Mouse (Mus musculus) induced T-regulatory cell, adult 2 months (primary cell): ENCODE measurements at regions not wholly inside any gene's neighbourhood (a gene's known extent, or its start where the extent isn't known, plus 50 kb on each side); places are given as distances from the start of the nearest gene placed in this dataset.

Experiments used
- DNase-seq: peaks from one replicate; pipeline ENCODE4 v3.0.0-alpha.2; 2012; ENCODE audit warnings: low read depth

DNA sequence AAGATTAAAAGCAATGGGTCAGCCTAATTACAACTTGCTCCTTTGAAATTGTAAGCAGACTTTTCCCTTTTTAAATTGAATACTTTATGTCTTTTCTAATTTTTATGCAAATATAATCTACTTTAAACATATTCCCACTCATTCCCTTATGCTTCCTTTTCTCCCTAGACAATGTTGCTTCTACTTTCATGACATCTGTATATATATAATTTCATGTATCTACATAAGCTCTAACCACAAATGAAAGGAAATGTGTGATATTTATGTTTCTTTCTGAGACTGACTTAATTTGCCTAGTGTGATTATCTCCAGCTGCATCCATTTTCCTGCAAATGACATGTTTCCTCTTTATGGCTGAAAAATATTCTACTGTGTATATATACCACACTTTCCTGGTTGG lies 77.9 kb upstream of the Nampt start:
- no peak for DNase-seq

DNA sequence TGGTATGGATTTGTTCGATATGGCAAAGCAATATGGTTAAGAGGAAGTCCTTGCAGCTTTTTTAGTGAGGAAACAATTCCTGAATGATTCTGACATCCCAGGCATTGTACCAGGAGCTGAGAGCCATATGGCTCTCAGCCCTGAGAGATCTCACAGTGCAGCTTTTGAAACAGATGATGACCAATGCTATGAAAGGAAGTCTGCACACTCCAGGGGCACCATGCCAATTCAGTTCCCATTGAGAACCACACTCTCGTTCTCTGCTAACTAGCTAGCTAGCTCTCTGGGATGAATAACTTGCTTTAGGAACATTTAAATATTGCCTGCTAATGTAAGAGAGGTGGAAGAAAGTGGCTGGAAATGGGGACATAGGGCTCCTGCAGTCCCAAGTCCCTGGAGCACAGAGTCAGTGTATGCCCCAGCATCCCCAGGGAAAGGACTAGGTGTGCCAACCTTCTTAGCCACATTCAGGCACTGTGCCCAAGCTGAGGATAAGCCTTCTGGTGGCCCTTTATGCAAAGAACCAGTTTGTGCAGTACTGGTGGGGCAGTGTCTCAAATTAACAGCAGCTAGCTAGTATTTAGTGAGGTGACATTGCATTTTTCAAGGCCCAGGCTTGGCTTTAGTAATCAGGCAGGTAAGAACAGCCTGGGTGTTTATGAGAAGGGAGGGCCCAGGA lies 61.8 kb upstream of the Nampt start:
- no peak for DNase-seq

DNA sequence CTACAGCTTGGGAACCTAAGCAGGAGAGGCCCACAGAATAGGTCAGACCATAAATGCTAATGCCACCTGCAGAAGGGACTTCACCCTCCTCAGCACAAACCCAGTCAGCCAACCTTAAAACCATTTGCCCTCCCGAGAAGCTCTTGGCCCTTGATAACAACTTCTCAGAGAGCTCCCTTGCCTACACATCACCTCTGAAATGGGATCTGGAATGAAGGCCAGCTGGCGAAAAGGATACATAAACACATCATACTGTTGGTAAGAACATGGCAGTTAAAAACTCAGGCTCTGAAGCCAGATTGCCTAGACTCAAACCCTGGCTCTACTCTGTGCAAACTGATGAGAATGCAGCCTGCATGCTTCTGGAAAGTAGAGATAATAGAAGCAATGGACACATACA lies 61.2 kb upstream of the Nampt start:
- no peak for DNase-seq

DNA sequence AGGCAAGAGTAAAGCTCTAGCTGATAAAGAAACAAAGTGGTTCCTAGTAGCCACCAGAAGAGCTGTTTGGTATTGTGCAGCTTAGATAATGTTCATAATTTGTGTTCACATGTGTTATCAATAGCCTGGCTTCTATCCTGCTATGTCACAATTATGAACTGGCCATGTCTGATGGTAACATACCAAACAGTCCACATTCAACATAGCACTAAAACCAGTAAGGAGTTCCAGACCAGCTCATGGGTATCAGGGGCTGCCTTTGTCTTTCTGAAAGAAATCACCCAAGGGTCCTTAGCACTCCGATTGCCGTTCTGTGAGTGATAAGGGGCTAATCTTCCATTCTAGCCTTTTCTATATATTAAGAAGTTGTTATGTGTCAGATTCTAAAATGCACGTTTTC lies 58.7 kb upstream of the Nampt start:
- DNase-seq: no peak

DNA sequence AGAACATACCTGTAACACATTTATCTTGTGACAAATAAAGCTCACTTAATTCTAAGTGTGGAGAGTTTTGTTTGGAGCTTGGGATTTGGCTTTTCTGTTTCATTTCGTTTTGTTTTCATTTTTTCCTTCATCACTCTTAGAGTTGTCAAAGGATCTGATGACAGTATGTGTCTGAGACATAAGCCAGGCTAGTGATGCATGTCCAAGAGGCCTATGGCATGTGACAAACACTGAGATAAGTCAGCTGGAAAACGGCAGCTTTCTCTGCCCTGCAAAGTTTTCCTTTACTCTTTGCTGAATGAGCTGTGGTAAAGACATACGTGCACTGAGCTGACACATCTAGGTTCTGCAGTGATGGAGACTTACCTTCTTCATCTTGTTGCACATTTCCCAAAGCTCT lies 58.3 kb upstream of the Nampt start:
- no peak for DNase-seq

DNA sequence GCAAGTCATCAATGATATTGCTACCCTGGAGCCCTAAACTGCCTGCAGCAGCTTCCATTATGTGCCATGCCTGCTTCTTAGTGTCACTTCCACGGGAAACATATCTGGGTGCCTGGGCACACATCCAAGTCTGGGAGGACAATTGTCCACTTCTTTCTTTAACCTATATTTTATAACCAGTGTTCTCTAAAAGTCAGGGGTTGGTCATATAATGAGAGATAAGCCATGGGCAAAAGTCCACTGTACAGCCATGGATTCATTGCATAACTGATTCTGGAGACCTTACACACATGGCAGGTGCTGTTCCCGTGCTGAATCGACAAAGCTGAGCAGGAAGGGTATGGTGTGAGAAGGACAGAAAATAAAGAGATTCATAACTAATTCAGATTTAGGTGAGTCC lies 55.1 kb upstream of the Nampt start:
- no peak for DNase-seq

DNA sequence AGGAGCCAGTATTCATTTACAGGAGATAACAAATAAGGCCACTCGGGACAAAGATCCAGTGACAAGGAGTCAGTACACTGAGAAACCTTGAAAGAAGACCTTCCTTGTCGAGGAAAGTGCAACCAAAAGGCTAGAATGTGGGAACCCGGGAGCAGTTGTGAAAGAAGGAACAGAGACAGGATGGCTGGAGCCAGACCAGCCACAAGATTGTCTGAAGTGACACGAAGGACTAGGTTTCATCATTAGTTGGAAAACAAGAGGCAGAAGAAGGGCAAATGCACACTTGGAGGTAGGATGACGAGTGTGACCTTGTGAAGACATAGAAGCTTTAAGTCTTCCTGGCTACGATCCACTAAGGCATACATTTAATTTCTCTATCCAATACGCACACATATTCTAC lies 54.6 kb upstream of the Nampt start:
- no peak for DNase-seq

DNA sequence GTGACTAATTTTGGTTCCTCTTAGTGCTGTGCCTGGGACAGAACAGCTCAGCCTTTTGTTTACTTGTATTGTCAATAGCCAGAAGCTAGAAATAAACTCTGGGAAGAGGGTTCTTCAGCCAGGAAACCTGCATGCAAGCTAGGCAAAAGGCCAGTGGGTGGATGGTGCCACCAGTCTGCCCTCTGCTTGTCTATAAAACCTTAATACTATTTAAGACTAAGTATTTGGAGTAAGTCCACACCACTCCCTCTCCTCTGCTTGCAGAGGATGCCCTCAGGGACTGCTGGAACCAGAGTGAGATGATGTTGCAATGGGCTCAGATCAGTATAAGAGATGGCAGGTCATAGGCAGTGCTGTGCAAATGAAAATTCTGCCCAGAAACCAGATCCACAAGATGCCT lies 53.5 kb upstream of the Nampt start:
- DNase-seq: no peak

DNA sequence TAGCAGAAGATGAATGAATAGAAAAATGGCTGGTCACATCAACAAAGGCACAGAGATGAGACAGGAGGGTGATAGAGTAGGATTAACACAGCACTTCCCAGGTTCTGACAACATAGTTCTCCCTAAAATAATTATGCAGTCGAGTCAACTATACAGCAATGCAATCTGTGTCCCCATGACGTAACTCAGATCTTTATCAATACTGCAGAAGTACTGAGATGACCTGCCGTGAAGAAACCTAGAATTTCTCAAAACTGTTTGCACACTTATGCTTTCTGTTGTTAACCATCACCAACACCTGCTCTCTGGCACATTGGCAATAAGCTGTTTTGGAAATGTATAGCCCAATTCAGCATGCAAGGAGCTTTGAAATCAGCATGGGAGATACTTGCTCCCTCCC lies 52.8 kb upstream of the Nampt start:
- peak; percentile 56 for DNase-seq

DNA sequence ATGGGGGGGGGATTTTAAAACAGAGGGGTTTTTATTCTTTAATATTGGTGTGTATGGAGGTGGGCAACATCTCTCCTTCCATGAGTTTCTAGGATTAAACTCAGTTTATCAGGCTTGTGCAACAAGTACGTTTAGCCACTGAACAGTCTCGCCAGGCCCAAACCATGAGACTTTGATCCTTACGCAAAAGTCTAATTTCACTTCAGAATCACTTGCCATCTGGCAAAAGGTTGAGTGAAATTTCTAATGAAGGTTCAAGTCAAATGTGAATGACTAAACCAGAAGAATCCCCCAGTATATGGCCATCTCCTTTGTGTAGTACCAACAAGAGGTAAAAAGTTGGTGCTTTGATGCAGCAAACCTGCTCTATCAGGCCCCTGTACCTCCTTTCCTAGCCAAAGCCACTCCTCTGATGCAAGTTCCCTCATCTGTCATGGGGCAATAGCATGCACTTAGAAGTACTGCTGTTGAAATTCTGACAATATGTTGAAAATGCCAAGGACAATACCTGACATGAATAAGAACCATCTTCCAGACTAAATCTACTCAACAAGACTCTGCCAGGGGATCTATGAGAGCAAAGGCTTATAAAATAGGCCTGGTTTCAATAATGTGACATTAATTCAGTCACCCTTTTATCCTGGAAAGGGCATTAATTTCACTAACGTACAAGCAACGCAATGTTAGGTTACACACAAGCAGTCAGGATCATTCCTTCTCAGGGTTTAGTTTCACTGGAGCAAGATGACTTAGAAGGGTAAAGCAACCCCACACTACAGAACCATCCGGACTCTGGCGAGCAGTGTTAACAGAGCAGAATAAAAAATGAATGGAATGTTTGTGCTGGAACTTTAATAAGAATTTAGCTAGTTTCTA lies 51.9 kb upstream of the Nampt start:
- DNase-seq: no peak

DNA sequence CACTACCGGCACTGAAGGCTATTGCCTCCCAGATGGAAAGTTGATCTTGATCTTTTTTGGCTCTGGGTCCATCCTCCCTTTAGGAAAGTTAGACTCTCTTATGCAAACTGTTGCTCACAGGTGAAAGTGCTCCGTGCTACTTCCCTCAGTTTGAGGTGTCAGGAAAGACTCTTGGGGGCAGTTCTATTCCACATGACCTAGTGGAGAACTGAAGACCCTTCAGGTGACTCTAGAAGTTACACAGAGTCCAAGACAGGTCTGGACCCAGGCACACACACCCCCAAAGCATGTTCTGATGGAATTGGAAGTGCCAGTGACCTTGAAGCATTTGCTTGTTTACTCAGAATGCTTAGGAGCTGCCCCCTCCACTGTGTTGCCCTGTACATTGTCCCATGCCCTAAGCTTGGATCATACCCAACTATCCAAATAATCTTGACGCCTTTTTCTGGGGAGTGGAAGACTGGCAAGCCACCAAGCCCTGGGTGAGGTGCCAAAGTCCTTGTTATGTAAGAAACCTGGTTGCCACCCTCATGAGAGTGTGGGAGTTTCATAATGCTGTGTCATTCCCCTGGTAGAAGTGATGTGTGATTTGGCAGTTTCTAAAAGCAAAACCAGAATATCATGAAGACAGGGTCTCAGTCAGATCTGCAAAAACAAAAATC lies 51.1 kb upstream of the Nampt start:
- DNase-seq: no peak

DNA sequence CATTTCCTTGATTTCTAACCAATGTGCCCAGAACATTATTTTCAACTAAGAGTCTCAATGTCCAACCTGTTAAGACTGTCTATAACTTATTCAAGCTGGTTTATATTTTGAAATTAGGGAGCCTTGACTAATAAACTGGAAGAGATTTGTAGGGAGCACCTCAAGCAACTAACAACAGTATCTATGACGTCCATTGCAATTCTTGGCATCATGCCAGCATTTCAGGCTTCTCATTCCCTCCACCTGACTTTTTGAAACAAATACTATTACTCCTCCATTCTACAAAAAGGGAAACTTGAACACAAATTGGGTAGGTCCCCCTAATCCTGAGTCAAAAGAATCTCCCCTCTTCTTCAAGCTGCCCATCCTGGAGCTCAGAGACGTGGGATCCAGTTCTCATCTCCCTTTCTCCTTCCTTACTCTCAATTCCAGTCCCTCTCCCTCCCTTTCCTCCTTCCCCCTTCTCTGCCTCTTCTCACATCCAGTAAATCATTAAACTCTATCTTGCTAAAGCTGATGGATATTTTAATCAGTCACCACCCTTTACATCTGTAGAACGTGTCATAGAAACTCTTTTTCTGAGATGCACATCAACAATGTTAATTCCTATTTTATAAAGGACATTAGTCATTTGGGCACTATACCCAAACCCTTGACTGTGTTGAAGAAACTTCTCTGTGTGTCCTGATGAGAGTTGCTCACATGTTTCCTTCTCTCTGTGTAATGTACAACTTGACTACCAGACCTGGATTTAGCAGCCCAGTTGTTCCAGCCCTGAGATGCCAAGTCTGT lies 50.4 kb upstream of the Nampt start:
- DNase-seq: no peak
